Mouse (Mus musculus): Measurements from ENCODE around the gene Mcub. TPM values are rescaled to one million over a fixed set of nuclear protein-coding genes. Genes with fewer than 3 reads are reported as not detected.

Mcub gene
- total RNA-seq, 4 experiments from 2014 or later = 0.93 to 3.7 (median 1.7) TPM

DNA sequence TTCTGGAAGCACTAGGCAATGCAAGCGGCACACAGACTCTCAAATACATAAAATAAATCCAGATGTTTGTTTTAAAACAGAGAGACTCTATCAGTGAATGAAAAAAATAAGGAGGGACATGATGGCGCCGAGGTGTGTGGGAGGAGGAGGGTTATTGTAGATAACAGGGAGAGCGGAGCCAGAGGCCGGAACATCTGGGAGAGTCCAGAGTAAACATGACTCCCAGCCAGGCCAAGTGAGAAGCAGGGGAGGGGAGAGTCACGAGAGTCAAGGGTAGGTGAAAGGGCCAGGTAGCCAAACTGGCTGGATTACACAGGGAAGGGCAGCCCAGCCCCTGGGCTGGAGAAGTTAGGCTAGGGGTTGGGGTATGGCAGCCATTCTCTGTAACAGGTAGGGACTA is 73.4 kb downstream of the Mcub start:
- DNase-seq (ENCODE audit: low spot score in 2 of 2) = no peak

GRCm38 (mm10) chr3:129893143-129893542 is 76.9 kb downstream of the Mcub start:
- DNase-seq (ENCODE audit: low spot score in 2 of 2) = no peak

DNA sequence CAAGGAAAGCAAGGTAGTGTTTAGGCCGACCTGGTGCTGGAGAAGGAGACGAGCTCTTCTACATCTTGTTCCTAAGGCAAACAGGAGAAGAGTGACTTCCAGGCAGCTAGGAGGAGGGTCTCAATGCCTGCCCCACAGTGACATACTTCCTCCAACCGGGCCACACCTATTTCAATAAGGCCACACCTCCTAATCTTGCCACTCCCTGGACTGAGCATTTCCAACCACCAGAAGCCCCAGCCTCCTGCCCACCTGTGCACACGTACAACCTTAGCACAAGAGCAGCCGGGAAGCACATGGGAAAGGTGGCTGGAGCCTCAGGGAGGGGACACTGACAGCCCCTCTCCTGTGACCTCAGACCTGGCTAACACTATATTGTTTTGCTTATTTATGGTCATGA is 78.0 kb downstream of the Mcub start:
- no peak for DNase-seq (ENCODE audit: low spot score in 2 of 2)

DNA sequence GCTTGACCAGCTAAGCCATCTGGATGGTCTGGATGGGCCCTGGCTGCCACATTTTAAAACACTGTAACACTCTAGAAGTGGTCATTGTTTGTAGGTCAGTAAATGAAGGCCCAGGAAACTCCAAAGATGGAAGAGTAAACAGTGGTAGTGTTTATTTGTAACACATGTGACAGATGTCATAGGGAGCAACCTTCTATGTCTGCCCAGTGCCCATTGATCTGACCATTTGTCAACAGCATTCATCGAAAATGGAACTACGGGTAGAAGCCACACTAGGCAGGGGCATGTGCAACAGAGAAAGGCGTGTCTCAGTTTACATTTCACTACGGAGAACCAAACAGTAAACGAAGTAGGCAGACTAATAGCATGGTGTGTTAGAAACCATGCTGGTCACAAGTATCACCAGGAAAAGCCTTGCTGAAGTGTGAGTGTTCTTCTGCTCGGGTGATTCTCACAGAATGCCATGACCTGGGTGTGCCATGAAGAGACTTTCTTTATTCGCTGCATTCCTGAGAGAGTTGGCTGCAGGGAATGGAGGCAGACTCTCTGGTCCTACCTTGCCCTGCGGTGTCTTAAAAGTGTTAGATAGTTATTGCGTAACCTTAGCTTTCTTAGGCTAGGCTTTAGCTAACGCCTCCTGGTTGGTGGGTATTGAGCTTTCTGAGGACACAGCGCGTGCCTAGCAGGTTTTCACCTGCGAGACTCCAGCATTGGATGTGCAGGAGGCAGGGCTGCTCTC is 82.1 kb downstream of the Mcub start:
- no peak for DNase-seq (ENCODE audit: low spot score in 2 of 2)

GRCm38 (mm10) chr3:129886430-129886829 is 83.6 kb downstream of the Mcub start:
- DNase-seq (ENCODE audit: low spot score in 2 of 2) = no peak

- no peak for DNase-seq (ENCODE audit: low spot score in 2 of 2)
Observed at GRCm38 (mm10) chr3:129885577-129885976, 84.4 kb downstream of the Mcub start.

DNA sequence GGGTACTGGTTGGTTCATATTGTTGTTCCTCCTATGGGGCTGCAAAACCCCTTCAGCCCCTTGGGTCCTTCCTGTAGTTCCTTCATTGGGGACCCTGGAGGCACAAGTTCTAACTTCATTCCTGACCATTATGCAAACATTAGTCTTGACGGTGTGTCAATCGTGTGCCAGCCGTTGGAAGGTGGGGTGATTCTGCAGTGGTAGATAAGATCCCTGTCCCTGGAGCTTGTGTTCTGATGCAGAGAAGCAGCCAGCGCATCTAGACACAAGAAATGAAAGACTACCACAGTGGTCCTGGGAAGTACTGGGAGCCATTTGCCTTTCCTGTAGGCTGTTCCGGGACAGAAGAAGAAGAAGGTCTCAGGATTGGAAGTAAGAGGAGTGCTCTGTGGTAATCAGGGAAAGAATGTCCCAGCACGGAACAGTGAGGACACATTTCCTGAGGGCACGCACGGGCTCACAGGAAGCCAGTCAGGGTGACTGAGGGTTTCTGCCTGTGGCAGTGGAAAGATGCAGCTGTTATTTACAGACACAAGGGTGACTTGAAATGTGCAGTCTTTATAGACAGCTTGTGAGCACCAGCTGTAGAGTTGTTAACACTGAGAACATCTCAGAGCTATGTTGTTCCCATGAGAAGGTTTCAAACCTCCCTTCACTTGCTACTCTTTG is 88.9 kb downstream of the Mcub start:
- DNase-seq (ENCODE audit: low spot score in 2 of 2) = no peak

GRCm38 (mm10) chr3:129879913-129880312 is 90.1 kb downstream of the Mcub start:
- no peak for DNase-seq (ENCODE audit: low spot score in 2 of 2)

GRCm38 (mm10) chr3:129879131-129879757 is 90.8 kb downstream of the Mcub start:
- DNase-seq (ENCODE audit: low spot score in 2 of 2) = no peak

DNA sequence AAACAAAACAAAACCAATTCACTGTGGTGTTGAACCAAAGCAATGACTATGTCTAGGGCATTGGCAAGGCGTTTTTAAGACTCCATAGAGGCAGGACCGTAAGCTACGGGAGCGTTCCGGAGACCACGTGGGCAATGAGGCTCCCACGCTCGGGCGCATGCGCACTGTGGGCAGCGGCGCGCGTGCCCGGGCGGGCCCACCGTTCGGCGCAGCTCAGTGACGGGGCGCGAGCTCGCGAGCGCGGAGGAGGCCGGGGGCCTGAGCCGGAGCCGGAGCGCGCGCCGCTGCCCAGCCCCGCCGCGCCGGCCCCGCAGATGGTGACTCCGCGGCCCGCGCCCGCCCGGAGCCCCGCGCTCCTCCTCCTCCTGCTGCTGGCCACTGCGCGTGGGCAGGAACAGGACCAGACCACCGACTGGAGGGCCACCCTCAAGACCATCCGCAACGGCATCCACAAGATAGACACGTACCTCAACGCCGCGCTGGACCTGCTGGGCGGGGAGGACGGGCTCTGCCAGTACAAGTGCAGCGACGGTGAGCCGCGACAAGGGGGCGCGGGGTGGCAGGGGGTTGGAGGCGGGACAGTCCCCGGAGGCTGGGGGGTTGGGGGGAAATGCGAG is 91.5 kb downstream of the Mcub start, which contains the start of gene Pla2g12a:
Gene Pla2g12a (plus strand): TSS at position 202 of the 617 bp plus-strand sequence.
- peak; percentile 85 to 88 for DNase-seq (ENCODE audit: low spot score in 2 of 2)

DNA sequence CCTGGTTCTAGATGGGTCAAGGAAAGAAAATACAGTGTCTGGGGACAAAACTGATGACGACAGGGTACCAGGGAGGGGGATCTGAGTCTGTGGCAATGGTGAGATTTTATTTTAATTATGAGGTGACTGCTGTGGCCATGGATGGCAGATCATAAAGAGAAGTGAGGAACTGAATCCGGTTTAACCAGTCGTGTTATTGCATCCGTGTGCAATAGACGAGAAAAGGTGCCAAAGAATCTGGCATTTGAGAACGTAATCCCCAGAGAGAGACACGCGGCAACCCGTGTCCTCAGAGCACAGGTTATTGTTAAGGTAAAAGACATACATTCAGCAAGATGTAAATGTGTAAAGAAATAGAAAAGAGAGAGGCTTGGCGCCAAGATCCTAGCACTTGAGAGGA is 92.7 kb downstream of the Mcub start:
- no peak for DNase-seq (ENCODE audit: low spot score in 2 of 2)

Other genes with a start within 250 kb of the Mcub start
- 1 to 10 TPM; 1.8 to 2.7 (median 2.3) TPM for gene Egf, start 214.9 kb downstream of the Mcub start, total RNA-seq (2022)
- under 1 TPM in 2 of 4 experiments, not detected in 2; 0.20 to 0.21 TPM for gene Lrit3, start 166.2 kb downstream of the Mcub start, total RNA-seq (2022)
- gene Rrh, start 147.6 kb downstream of the Mcub start, total RNA-seq (2022) = 1 to 10 TPM in 2 of 4 experiments, under 1 TPM in 2; 0.57 to 1.1 (median 0.92) TPM
- 10 to 100 TPM; 42.6 to 58.2 (median 51.6) TPM for gene Gar1, start 138.8 kb downstream of the Mcub start, total RNA-seq (2022)
- gene Cfi, start 134.3 kb downstream of the Mcub start, total RNA-seq (2022) = under 1 TPM in 1 of 4 experiments, not detected in 3; 0.19 TPM
- 10 to 100 TPM; 16.1 to 19.6 (median 17.7) TPM for gene Pla2g12a, start 91.6 kb downstream of the Mcub start, total RNA-seq (2022)
- 1 to 10 TPM; 3.6 to 6.7 (median 5.4) TPM for gene Casp6, start 68.8 kb downstream of the Mcub start, total RNA-seq (2022)
- 10 to 100 TPM; 56.3 to 71.2 (median 60.3) TPM for gene Sec24b, start 91.3 kb upstream of the Mcub start, total RNA-seq (2022)
- 10 to 100 TPM; 37.6 to 43.3 (median 39.9) TPM for gene Col25a1, start 161.3 kb upstream of the Mcub start, total RNA-seq (2022)